Mouse (Mus musculus): ENCODE measurements at regions not wholly inside any gene's neighbourhood (a gene's known extent, or its start where the extent isn't known, plus 50 kb on each side); places are given as distances from the start of the nearest gene placed in this dataset.
A peak's percentile ranks its signal among the peaks of the same experiment; 100 is the strongest.

GRCm38 (mm10) chr4:33702028-33702666 lies 222.2 kb upstream of the Cnr1 start:
- 58% methylated on average over 7 of the region's 7 CpGs for WGBS
- H3K36me3 ChIP-seq (ENCODE audit: control insufficient read depth, insufficient read depth, low read length): no peaks in the 10 kb centered on the region
- H3K9me3 ChIP-seq (ENCODE audit: control insufficient read depth, low read length): no peaks in the 10 kb centered on the region
- H3K27ac ChIP-seq (ENCODE audit: low read length): no peak overlapping the region
- H3K27me3 ChIP-seq (ENCODE audit: control insufficient read depth, insufficient read depth, low read depth, low read length): no peaks in the 10 kb centered on the region
- H3K4me2 ChIP-seq (ENCODE audit: low read depth, low read length): no peak overlapping the region
- no peak overlapping the region for H3K4me3 ChIP-seq (ENCODE audit: low read length)
- H3K4me1 ChIP-seq (replicated peaks; ENCODE audit: control insufficient read depth, insufficient read depth, low read length): no peaks in the 10 kb centered on the region
- no peak for ATAC-seq (ENCODE audit: low read depth)
- no peak overlapping the region for H3K9ac ChIP-seq (ENCODE audit: low read length)

DNA sequence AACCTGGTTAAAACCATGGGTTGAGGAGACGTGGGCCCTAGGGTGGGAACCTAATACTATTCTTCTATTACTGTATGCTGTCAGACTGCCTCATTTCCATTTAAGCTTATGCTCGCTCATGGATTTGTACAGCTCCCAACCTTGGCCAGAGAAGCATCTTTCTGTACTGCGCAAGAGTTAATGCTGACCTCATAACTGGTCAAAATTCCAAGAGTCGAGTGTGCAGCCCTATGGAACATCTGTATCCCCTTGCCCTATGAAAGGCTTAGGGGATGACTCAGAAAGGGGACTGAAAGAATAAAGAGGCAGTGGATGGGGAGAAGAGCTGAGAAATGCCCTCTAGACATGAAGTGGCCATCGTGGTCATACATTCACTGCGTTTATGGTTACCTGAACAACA lies 218.7 kb upstream of the Cnr1 start:
- Histone ChIP-seq H3K27me3 (ENCODE audit: control insufficient read depth, insufficient read depth, low read depth, low read length) (no peaks in the 10 kb centered on the region), H3K4me3 (ENCODE audit: low read length) (no peak overlapping the region), H3K9ac (ENCODE audit: low read length) (no peak overlapping the region), H3K4me2 (ENCODE audit: low read depth, low read length) (no peak overlapping the region), H3K9me3 (ENCODE audit: control insufficient read depth, low read length) (no peaks in the 10 kb centered on the region), H3K4me1 (replicated peaks; ENCODE audit: control insufficient read depth, insufficient read depth, low read length) (no peaks in the 10 kb centered on the region), H3K27ac (ENCODE audit: low read length) (no peak overlapping the region), H3K36me3 (ENCODE audit: control insufficient read depth, insufficient read depth, low read length) (no peaks in the 10 kb centered on the region)
- WGBS: 82% methylated on average over 6 of the region's 6 CpGs
- peak; percentile 60; the same call in 1 of the 2 replicates for ATAC-seq (ENCODE audit: low read depth)

- Histone ChIP-seq H3K27me3 (ENCODE audit: control insufficient read depth, insufficient read depth, low read depth, low read length) (no peaks in the 10 kb centered on the region), H3K9me3 (ENCODE audit: control insufficient read depth, low read length) (no peaks in the 10 kb centered on the region), H3K4me1 (replicated peaks; ENCODE audit: control insufficient read depth, insufficient read depth, low read length) (no peaks in the 10 kb centered on the region), H3K36me3 (ENCODE audit: control insufficient read depth, insufficient read depth, low read length) (no peaks in the 10 kb centered on the region), H3K4me2 (ENCODE audit: low read depth, low read length) (no peak overlapping the region), H3K4me3 (ENCODE audit: low read length) (no peak overlapping the region), H3K27ac (ENCODE audit: low read length) (no peak overlapping the region), H3K9ac (ENCODE audit: low read length) (no peak overlapping the region)
- no peak for ATAC-seq (ENCODE audit: low read depth)
- 56% methylated on average over 10 of the region's 10 CpGs for WGBS
Measured at GRCm38 (mm10) chr4:33706785-33707184, 217.6 kb upstream of the Cnr1 start.

DNA sequence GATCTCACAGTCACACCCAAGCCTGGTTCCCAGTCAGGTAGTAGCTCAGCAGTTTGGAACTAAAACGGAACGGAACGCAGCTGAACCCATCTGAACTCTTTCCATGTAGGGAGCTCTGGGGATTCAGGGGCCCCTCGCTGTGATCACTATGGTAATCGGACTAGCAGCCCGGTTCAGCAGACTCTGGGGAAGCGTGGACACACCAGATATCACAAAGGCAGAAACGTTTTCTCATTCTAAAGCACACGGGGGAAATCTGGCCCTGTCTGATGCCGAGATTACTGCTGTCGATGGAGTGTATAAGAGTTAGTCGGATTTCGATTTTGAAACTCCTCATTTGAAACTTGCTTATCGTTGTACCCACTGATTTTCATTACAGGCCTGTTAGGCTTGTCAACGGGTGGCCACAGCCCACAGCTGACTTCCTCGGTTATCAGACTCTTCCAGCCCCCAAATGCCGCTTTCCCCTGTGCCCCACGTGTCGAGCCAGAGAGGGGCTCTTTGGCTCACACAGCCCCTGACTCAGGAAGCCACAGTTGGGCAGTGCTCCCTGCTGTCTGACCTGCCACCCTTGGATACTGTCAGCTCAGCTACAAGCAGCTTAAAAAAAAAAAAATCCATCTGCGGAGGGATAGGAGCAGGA lies 207.8 kb upstream of the Cnr1 start:
- no peak; the same call in 1 of the 2 replicates for ATAC-seq (ENCODE audit: low read depth)
- WGBS: 37% methylated on average over 20 of the region's 20 CpGs
- Histone ChIP-seq H3K36me3 (ENCODE audit: control insufficient read depth, insufficient read depth, low read length) (no peaks in the 10 kb centered on the region), H3K27me3 (ENCODE audit: control insufficient read depth, insufficient read depth, low read depth, low read length) (no peaks in the 10 kb centered on the region), H3K4me3 (ENCODE audit: low read length) (no peak overlapping the region), H3K9me3 (ENCODE audit: control insufficient read depth, low read length) (no peaks in the 10 kb centered on the region), H3K4me1 (replicated peaks; ENCODE audit: control insufficient read depth, insufficient read depth, low read length) (no peaks in the 10 kb centered on the region), H3K27ac (ENCODE audit: low read length) (no peak overlapping the region), H3K4me2 (ENCODE audit: low read depth, low read length) (peak overlapping the region; percentile 31; the same call in 1 of the 2 replicates), H3K9ac (ENCODE audit: low read length) (peak overlapping the region; percentile 11; the same call in 1 of the 2 replicates)

- ATAC-seq (ENCODE audit: low read depth): no peak
- 85% methylated on average over 10 of the region's 10 CpGs for WGBS
- no peak overlapping the region for H3K9ac ChIP-seq (ENCODE audit: low read length)
Measured at GRCm38 (mm10) chr4:33720972-33721371, 203.4 kb upstream of the Cnr1 start.

GRCm38 (mm10) chr4:33721971-33722370 lies 202.4 kb upstream of the Cnr1 start:
- H3K27me3 ChIP-seq (ENCODE audit: control insufficient read depth, insufficient read depth, low read depth, low read length): no peaks in the 10 kb centered on the region
- 85% methylated on average over 4 of the region's 4 CpGs for WGBS
- no peak overlapping the region for H3K27ac ChIP-seq (ENCODE audit: low read length)
- no peaks in the 10 kb centered on the region for H3K4me1 ChIP-seq (replicated peaks; ENCODE audit: control insufficient read depth, insufficient read depth, low read length)
- no peak for ATAC-seq (ENCODE audit: low read depth)
- H3K4me3 ChIP-seq (ENCODE audit: low read length): no peak overlapping the region
- H3K9ac ChIP-seq (ENCODE audit: low read length): no peak overlapping the region
- H3K9me3 ChIP-seq (ENCODE audit: control insufficient read depth, low read length): no peaks in the 10 kb centered on the region
- no peaks in the 10 kb centered on the region for H3K36me3 ChIP-seq (ENCODE audit: control insufficient read depth, insufficient read depth, low read length)
- no peak overlapping the region for H3K4me2 ChIP-seq (ENCODE audit: low read depth, low read length)

More at GRCm38 (mm10) chr4:33720972-33721371, 203.4 kb upstream of the Cnr1 start:
- H3K36me3 ChIP-seq (ENCODE audit: control insufficient read depth, insufficient read depth, low read length): no peaks in the 10 kb centered on the region
- H3K27ac ChIP-seq (ENCODE audit: low read length): no peak overlapping the region
- H3K4me2 ChIP-seq (ENCODE audit: low read depth, low read length): no peak overlapping the region
- H3K27me3 ChIP-seq (ENCODE audit: control insufficient read depth, insufficient read depth, low read depth, low read length): no peaks in the 10 kb centered on the region
- no peak overlapping the region for H3K4me3 ChIP-seq (ENCODE audit: low read length)
- H3K9me3 ChIP-seq (ENCODE audit: control insufficient read depth, low read length): no peaks in the 10 kb centered on the region
- H3K4me1 ChIP-seq (replicated peaks; ENCODE audit: control insufficient read depth, insufficient read depth, low read length): no peaks in the 10 kb centered on the region

GRCm38 (mm10) chr4:33731837-33732236 lies 192.6 kb upstream of the Cnr1 start:
- Histone ChIP-seq H3K36me3 (ENCODE audit: control insufficient read depth, insufficient read depth, low read length) (no peaks in the 10 kb centered on the region), H3K4me3 (ENCODE audit: low read length) (no peak overlapping the region), H3K9me3 (ENCODE audit: control insufficient read depth, low read length) (no peaks in the 10 kb centered on the region), H3K27me3 (ENCODE audit: control insufficient read depth, insufficient read depth, low read depth, low read length) (no peaks in the 10 kb centered on the region), H3K4me2 (ENCODE audit: low read depth, low read length) (no peak overlapping the region), H3K27ac (ENCODE audit: low read length) (no peak overlapping the region), H3K9ac (ENCODE audit: low read length) (no peak overlapping the region), H3K4me1 (replicated peaks; ENCODE audit: control insufficient read depth, insufficient read depth, low read length) (peaks cover 4% of the 10 kb centered on the region; the same call in 1 of the 2 replicates)
- WGBS: 73% methylated on average over 4 of the region's 4 CpGs
- ATAC-seq (ENCODE audit: low read depth): no peak

DNA sequence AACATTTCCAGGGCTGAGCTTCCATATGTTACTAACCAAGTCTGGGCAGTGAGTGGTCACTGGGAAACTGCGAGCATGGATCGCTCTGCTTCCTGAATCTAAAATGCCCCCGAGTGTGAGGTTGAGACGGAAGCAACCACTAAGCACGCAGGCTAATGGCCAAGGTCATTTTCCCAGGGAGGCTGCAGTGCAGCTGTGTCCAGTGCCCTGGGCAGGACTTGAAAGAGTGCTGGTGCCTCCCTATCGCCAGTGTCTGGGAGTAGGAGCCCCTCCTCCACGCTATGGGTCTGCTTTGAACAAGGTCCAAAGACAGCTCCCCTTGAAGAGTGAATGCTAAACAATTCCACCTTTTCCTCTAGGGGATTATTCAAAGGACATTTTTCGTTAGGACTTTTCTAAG lies 189.5 kb upstream of the Cnr1 start:
- ATAC-seq (ENCODE audit: low read depth): peak; percentile 47
- Histone ChIP-seq H3K4me3 (ENCODE audit: low read length) (no peak overlapping the region), H3K4me1 (replicated peaks; ENCODE audit: control insufficient read depth, insufficient read depth, low read length) (peaks cover 8% of the 10 kb centered on the region; the same call in 1 of the 2 replicates), H3K9ac (ENCODE audit: low read length) (no peak overlapping the region), H3K27me3 (ENCODE audit: control insufficient read depth, insufficient read depth, low read depth, low read length) (no peaks in the 10 kb centered on the region), H3K27ac (ENCODE audit: low read length) (no peak overlapping the region), H3K9me3 (ENCODE audit: control insufficient read depth, low read length) (no peaks in the 10 kb centered on the region), H3K4me2 (ENCODE audit: low read depth, low read length) (no peak overlapping the region), H3K36me3 (ENCODE audit: control insufficient read depth, insufficient read depth, low read length) (no peaks in the 10 kb centered on the region)
- WGBS: 36% methylated on average over 8 of the region's 8 CpGs

GRCm38 (mm10) chr4:33735442-33735966 lies 188.9 kb upstream of the Cnr1 start:
- 49% methylated on average over 3 of the region's 3 CpGs for WGBS
- H3K9me3 ChIP-seq (ENCODE audit: control insufficient read depth, low read length): no peaks in the 10 kb centered on the region
- H3K4me2 ChIP-seq (ENCODE audit: low read depth, low read length): no peak overlapping the region
- no peaks in the 10 kb centered on the region for H3K36me3 ChIP-seq (ENCODE audit: control insufficient read depth, insufficient read depth, low read length)
- ATAC-seq (ENCODE audit: low read depth): no peak
- no peak overlapping the region for H3K4me3 ChIP-seq (ENCODE audit: low read length)
- no peaks in the 10 kb centered on the region for H3K27me3 ChIP-seq (ENCODE audit: control insufficient read depth, insufficient read depth, low read depth, low read length)
- no peak overlapping the region for H3K9ac ChIP-seq (ENCODE audit: low read length)
- no peak overlapping the region for H3K27ac ChIP-seq (ENCODE audit: low read length)
- H3K4me1 ChIP-seq (replicated peaks; ENCODE audit: control insufficient read depth, insufficient read depth, low read length): peaks cover 8% of the 10 kb centered on the region; the same call in 1 of the 2 replicates

Measured in lung, embryonic 16.5 days (tissue).